Mouse (Mus musculus) myocyte (in vitro differentiated cells): Measurements from ENCODE around the gene Serpina1c.
"Not testable (repeated sequence)": the region's sequence is repeated elsewhere in the genome, so short reads cannot be mapped to it uniquely, and the experiment has no call there.

ENCODE experiments used
- E2F4 ChIP-seq: IDR thresholded peaks from one replicate; pipeline ENCODE4 v1.6.1; 2011; ENCODE audit warnings: mild to moderate bottlenecking, control low read depth, moderate library complexity; ENCODE audit not compliant: insufficient read depth
- MAX ChIP-seq: IDR thresholded peaks from one replicate; pipeline ENCODE4 v1.6.1; 2011; ENCODE audit warnings: low read depth, mild to moderate bottlenecking, control low read depth
- MYOG ChIP-seq, 3 experiments: IDR thresholded peaks; one replicate each; pipeline ENCODE4 v1.6.1; 2011; ENCODE audit warnings: control low read depth in 2 of 3, low read depth in 2 of 3, mild to moderate bottlenecking in 2 of 3; ENCODE audit not compliant: insufficient read length in 2 of 3, control insufficient read depth in 1 of 3, insufficient read depth in 1 of 3
- POLR2A ChIP-seq: IDR thresholded peaks from one replicate; pipeline ENCODE4 v1.6.1; 2011; ENCODE audit warnings: low read depth, mild to moderate bottlenecking, control low read depth, moderate library complexity; ENCODE audit not compliant: insufficient read length
- POLR2AphosphoS2 ChIP-seq: IDR thresholded peaks from one replicate; pipeline ENCODE4 v1.6.1; 2011; ENCODE audit warnings: low read depth, control low read depth; ENCODE audit not compliant: insufficient read length
- REST ChIP-seq: IDR thresholded peaks from one replicate; pipeline ENCODE4 v1.6.1; 2011; ENCODE audit warnings: mild to moderate bottlenecking, control low read depth, moderate library complexity; ENCODE audit not compliant: insufficient read depth, insufficient read length
- SRF ChIP-seq: IDR thresholded peaks from one replicate; pipeline ENCODE4 v1.6.1; 2011; ENCODE audit warnings: low read depth; ENCODE audit not compliant: control insufficient read depth, insufficient read length
- USF1 ChIP-seq: IDR thresholded peaks from one replicate; pipeline ENCODE4 v1.6.1; 2011; ENCODE audit warnings: low read depth, mild to moderate bottlenecking, control low read depth, moderate library complexity

GRCm38 (mm10) chr12:103860571-103860970, 44.1 kb downstream of the Serpina1c start:
- TF ChIP-seq POLR2A; SRF; REST; POLR2AphosphoS2; USF1; MAX; E2F4; MYOG (IDR thresholded peaks at IDR 0.05; ENCODE audit: control insufficient read depth in 1 of 3, insufficient read depth in 1 of 3, insufficient read length in 2 of 3, low read depth in 2 of 3): not testable (repeated sequence)
